Mouse (Mus musculus) midbrain, embryonic 15.5 days (tissue): ENCODE measurements around the gene Degs1. TPM values are rescaled to one million over a fixed set of nuclear protein-coding genes. Genes with fewer than 3 reads are reported as not detected.
"Not testable (repeated sequence)": the region's sequence is repeated elsewhere in the genome, so short reads cannot be mapped to it uniquely, and the experiment has no call there.

Source experiments
- ATAC-seq: fragments of 200-750 bp; cut with Nextera tagmentation; replicated peaks from 2 replicates; pipeline ENCODE4 v1.8.0; 2017; ENCODE audit warnings: moderate TSS enrichment
- H3K27ac ChIP-seq: fragments of 300-500 bp; sonication (generic); 2 replicates; pipeline ENCODE4 v1.5.1; 2015; ENCODE audit warnings: mild to moderate bottlenecking, inconsistent platforms
- H3K27me3 ChIP-seq: fragments of 300-500 bp; sonication (generic); replicated peaks from 2 replicates; pipeline ENCODE4 v1.6.1; 2015; ENCODE audit warnings: inconsistent platforms
- H3K36me3 ChIP-seq: fragments of 300-500 bp; sonication (generic); replicated peaks from 2 replicates; pipeline ENCODE4 v1.6.1; 2015; ENCODE audit warnings: inconsistent platforms
- H3K4me1 ChIP-seq: fragments of 300-500 bp; sonication (generic); 2 replicates; pipeline ENCODE4 v1.6.1; 2015; ENCODE audit warnings: inconsistent platforms
- H3K4me2 ChIP-seq: fragments of 300-500 bp; sonication (generic); 2 replicates; pipeline ENCODE4 v1.6.1; 2015; ENCODE audit warnings: inconsistent platforms, mild to moderate bottlenecking, moderate library complexity
- H3K4me3 ChIP-seq: fragments of 300-500 bp; sonication (generic); 2 replicates; pipeline ENCODE4 v1.5.1; 2015; ENCODE audit warnings: mild to moderate bottlenecking, inconsistent platforms
- H3K9ac ChIP-seq: fragments of 300-500 bp; sonication (generic); 2 replicates; pipeline ENCODE4 v1.6.1; 2015; ENCODE audit warnings: mild to moderate bottlenecking, inconsistent platforms
- H3K9me3 ChIP-seq: fragments of 300-500 bp; sonication (generic); 2 replicates; pipeline ENCODE4 v1.6.1; 2016; ENCODE audit warnings: inconsistent platforms
- WGBS: fragments of 180-500 bp; shearing (Covaris S2); methylation state at CpG from one replicate; pipeline ENCODE4 v1.1.7; 2015; ENCODE audit warnings: mixed read lengths; 5-methylcytosine and 5-hydroxymethylcytosine counted together
- polyA plus RNA-seq: library from polyadenylated mRNA; unstranded; fragments of >200 nt; fragmentation: Nextera tagmentation; extraction: Ambion mirVana; gene quantifications from 2 replicates; pipeline ENCODE4 v1.2.1, GENCODE M21; 2015

Gene Degs1
- polyA plus RNA-seq, 1 experiment from 2014 or later: 69.8 TPM

DNA sequence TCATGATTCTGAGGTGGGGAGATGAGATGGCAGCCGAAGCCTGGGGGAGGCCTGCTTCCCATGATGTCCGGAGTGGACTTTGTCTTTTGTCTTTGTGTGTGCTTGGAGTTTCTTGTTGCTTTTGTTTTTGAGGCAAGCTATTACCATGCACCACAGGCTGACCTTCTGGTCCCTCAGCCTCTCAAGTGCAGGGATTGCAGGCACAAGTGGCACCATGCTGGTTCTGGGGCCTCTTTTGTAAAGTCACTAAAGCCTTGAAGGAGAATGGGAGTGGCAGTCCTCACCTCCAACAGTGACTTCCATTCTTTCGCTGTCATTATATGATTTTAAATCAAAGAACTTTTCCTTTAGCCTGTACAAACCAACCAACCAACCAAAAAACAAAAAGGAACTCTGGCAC lies 14.6 kb upstream of the Degs1 start:
- Histone ChIP-seq H3K4me1 (no peaks in the 10 kb centered on the region), H3K27ac (no peak overlapping the region), H3K4me2 (no peak overlapping the region), H3K36me3 (no peaks in the 10 kb centered on the region), H3K27me3 (no peaks in the 10 kb centered on the region), H3K4me3 (no peak overlapping the region), H3K9ac (no peak overlapping the region), H3K9me3 (no peaks in the 10 kb centered on the region)
- ATAC-seq: no peak
- 38% methylated on average over 3 of the region's 3 CpGs for WGBS

DNA sequence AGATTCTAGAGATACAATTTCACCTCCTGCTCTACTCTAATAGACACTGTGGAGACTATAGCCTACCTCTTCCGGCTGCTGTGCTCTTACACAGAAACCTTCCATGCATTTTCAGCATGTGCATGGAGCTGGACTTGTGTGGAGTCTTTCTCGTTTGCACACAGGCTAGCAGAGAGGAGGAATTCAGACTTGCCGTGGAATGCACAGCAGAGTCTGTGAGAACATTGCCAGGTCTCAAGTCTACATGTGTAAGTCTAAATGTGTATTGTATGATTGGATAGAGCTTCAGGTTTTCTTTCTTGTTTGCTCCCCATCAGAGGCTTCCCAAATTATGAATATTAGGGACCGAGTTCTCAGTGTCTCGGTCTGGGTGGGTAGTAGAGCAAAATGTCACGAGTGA lies 14.2 kb upstream of the Degs1 start:
- Histone ChIP-seq H3K4me3 (no peak overlapping the region), H3K36me3 (no peaks in the 10 kb centered on the region), H3K27ac (no peak overlapping the region), H3K4me1 (no peaks in the 10 kb centered on the region), H3K9me3 (no peaks in the 10 kb centered on the region), H3K4me2 (no peak overlapping the region), H3K9ac (no peak overlapping the region), H3K27me3 (no peaks in the 10 kb centered on the region)
- no peak for ATAC-seq
- WGBS: 68% methylated on average over 6 of the region's 6 CpGs

DNA sequence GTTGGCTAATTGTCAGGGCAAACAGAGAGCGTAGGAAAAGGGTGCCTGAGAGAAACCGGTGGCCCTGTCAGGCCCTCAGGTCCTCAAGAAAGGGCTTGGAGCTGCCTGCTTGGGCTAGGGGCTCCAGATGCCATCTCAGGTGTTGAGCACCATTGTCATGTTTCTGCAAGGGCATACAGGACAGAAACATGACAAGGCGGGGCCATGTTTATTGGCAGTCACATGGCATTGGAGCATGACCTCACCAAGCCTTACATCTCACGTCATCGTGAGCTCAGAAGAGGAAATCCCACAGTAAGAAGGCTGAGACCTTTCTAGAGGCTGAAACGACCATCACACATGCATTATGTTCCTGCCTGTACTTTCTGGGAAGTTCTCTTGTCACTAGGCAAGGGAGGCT lies 13.5 kb upstream of the Degs1 start:
- H3K4me3 ChIP-seq: no peak overlapping the region
- no peaks in the 10 kb centered on the region for H3K4me1 ChIP-seq
- no peak for ATAC-seq
- H3K27me3 ChIP-seq: no peaks in the 10 kb centered on the region
- no peaks in the 10 kb centered on the region for H3K9me3 ChIP-seq
- H3K36me3 ChIP-seq: no peaks in the 10 kb centered on the region
- H3K27ac ChIP-seq: no peak overlapping the region
- 90% methylated on average over 6 of the region's 6 CpGs for WGBS
- H3K4me2 ChIP-seq: no peak overlapping the region
- H3K9ac ChIP-seq: no peak overlapping the region

DNA sequence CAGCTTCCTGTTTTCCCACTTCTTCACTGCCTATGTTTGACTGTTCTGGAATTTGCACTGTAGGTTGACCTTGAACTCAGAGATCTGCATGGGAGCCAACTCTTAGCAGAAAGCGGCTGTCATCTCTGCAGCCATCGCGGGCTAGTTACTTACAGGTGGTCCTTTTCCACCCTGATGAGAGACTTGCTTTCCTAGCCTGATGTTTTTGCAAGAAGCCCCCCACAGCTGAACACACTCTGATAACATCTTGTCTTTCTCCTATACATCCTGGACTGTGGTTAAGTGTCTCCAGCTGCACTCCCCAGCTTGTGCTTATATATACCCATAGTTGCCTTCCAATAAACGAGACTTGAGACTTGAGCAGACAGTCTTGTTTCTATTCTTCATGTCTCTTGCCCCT lies 9.7 kb upstream of the Degs1 start:
- H3K36me3 ChIP-seq: no peaks in the 10 kb centered on the region
- no peak overlapping the region for H3K9ac ChIP-seq
- no peaks in the 10 kb centered on the region for H3K9me3 ChIP-seq
- H3K4me3 ChIP-seq: no peak overlapping the region
- WGBS: 83% methylated on average over 4 of the region's 4 CpGs
- no peak for ATAC-seq
- H3K4me1 ChIP-seq: no peaks in the 10 kb centered on the region
- no peak overlapping the region for H3K4me2 ChIP-seq
- no peak overlapping the region for H3K27ac ChIP-seq
- H3K27me3 ChIP-seq: no peaks in the 10 kb centered on the region

DNA sequence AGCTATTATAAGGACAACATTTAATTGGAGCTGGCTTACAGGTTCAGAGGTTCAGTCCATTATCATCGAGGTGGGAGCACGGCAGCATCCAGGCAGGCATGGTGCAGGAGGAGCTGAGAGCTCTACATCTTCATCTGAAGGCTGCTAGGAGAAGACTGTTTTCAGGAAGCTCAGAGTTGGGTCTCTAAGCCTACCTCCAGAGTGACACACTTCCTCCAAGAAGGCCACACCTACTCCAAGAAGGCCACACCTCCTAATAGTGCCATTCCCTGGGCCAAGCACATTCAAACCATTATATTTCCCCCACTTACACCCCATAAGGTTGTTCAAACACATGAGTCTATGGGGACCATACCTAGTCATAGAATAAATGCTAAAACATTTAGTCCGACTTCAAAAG lies 8.1 kb upstream of the Degs1 start:
- not testable (repeated sequence) for H3K36me3 ChIP-seq, H3K9ac ChIP-seq, ATAC-seq, H3K4me2 ChIP-seq, H3K9me3 ChIP-seq, H3K27me3 ChIP-seq, H3K4me1 ChIP-seq, H3K4me3 ChIP-seq, H3K27ac ChIP-seq
- WGBS: 90% methylated on average over 3 of the region's 3 CpGs

DNA sequence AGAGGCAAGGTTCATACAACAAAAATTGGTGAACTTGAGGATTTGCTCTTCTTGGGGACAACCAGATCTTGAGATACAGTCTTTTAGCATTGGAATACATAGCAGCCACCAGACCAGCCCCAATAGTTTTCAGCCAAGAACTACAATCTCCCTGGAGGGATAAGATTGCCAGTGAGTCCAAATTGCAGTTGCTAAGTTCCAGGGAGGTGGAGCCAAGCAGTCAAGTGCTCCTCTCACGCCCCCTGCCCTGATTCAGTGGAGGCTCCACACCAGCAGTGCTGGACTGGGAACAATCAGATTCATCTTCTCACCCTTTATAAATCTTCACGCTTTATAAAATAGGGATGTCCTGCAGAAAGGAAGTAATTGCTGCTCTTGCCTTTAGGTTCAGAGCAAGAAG lies 7.2 kb upstream of the Degs1 start:
- Histone ChIP-seq H3K27ac (no peak overlapping the region), H3K4me1 (no peaks in the 10 kb centered on the region), H3K36me3 (no peaks in the 10 kb centered on the region), H3K27me3 (no peaks in the 10 kb centered on the region), H3K9ac (no peak overlapping the region), H3K4me2 (no peak overlapping the region), H3K9me3 (no peaks in the 10 kb centered on the region), H3K4me3 (no peak overlapping the region)
- 67% methylated on average over 2 of the region's 2 CpGs for WGBS
- ATAC-seq: no peak

DNA sequence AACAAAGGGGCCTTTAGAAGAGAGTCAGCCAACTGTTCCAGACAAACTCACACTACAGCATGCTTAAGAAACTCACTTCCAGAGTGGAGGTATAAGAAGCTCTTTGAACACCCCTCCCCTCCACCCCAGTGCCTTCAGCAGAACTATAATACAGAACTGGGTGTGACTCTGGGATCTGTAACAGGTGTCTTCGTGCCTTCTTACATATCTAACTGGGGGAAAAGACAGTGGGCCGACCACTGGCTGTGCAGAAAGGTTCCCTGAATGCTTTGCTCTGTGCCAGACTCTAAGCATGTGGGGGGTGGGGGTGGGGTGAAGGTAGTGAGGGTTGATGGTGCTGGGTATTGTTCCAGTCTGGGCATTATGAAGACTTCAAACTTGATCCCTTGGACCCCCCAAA lies 6.0 kb upstream of the Degs1 start:
- H3K4me1 ChIP-seq: no peaks in the 10 kb centered on the region
- H3K36me3 ChIP-seq: no peaks in the 10 kb centered on the region
- H3K27me3 ChIP-seq: no peaks in the 10 kb centered on the region
- no peaks in the 10 kb centered on the region for H3K9me3 ChIP-seq
- no peak overlapping the region for H3K9ac ChIP-seq
- WGBS: 42% methylated on average over 2 of the region's 2 CpGs
- ATAC-seq: no peak
- H3K4me2 ChIP-seq: no peak overlapping the region
- H3K4me3 ChIP-seq: no peak overlapping the region
- no peak overlapping the region for H3K27ac ChIP-seq

DNA sequence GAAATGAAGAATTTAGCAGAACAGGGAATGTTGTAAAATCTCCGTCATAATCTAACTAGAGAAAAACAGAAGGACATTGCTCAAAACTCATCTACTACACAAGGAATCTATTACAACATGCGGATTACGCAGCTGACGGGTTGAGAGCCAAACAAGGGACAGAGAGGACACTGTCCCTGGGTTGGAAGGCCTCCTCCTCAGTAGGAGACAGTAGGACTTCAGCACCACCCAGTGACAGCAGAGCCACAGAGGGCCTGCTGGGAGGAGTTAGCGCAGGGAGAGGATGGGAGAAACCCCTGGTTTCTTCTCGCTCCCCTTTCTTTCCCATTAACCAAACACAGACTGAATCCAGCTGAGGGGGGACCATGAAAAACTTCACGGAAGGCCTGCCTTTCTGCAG lies 5.2 kb upstream of the Degs1 start:
- no peaks in the 10 kb centered on the region for H3K27me3 ChIP-seq
- no peak overlapping the region for H3K4me3 ChIP-seq
- ATAC-seq: no peak
- WGBS: 69% methylated on average over 7 of the region's 7 CpGs
- no peaks in the 10 kb centered on the region for H3K9me3 ChIP-seq
- no peak overlapping the region for H3K9ac ChIP-seq
- no peak overlapping the region for H3K4me2 ChIP-seq
- peaks cover 8% of the 10 kb centered on the region for H3K4me1 ChIP-seq
- H3K36me3 ChIP-seq: no peaks in the 10 kb centered on the region
- H3K27ac ChIP-seq: no peak overlapping the region

DNA sequence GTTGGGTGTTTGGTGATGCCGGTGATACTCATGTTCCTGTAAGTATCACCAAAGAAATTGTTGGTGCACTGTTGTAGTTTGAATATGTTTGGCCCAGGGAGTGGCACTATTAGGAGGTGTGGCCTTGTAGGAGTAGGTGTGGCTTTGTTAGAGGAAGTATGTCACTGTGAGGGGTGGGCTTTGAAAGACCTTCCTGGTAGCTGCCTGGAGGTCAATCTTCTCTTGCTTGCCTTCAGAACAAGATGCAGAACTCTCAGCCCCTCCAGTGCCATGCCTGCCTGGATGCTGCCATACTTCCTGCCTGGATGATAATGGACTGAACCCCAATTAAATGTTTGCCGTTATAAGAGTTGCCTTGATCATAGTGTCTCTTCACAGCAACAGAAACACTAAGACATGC lies 2.2 kb upstream of the Degs1 start:
- Histone ChIP-seq H3K4me3 (no peak overlapping the region), H3K9me3 (no peaks in the 10 kb centered on the region), H3K4me2 (no peak overlapping the region), H3K4me1 (peaks cover 27% of the 10 kb centered on the region), H3K27ac (no peak overlapping the region), H3K36me3 (no peaks in the 10 kb centered on the region), H3K9ac (no peak overlapping the region), H3K27me3 (no peaks in the 10 kb centered on the region)
- ATAC-seq: no peak
- 91% methylated on average over 2 of the region's 2 CpGs for WGBS

DNA sequence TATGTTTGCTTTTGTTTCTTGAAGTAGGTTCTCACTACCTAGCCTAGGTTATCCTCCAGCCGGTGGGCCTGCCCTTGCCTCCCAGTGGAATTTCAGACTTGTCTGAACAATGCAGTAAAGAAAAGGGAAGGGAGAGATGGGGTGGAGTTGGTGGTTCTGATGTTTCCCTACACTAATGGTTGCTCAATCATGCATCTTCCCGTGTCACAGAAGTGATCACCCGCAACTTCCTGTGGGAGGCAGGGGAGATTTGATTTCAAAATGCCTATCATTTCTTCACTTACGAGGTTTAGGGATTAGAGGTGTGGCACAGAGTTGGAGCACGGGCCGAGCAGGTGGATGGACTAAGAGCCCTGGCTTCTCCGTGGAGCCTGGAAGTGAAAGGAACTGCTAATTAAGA lies 627 bp upstream of the Degs1 start:
- Histone ChIP-seq H3K9ac (no peak overlapping the region), H3K4me1 (peaks cover 27% of the 10 kb centered on the region), H3K27me3 (no peaks in the 10 kb centered on the region), H3K4me3 (peak overlapping the region; percentile 70), H3K36me3 (no peaks in the 10 kb centered on the region), H3K9me3 (no peaks in the 10 kb centered on the region), H3K4me2 (peak overlapping the region; percentile 71), H3K27ac (no peak overlapping the region)
- ATAC-seq: no peak
- WGBS: 24% methylated on average over 7 of the region's 7 CpGs

DNA sequence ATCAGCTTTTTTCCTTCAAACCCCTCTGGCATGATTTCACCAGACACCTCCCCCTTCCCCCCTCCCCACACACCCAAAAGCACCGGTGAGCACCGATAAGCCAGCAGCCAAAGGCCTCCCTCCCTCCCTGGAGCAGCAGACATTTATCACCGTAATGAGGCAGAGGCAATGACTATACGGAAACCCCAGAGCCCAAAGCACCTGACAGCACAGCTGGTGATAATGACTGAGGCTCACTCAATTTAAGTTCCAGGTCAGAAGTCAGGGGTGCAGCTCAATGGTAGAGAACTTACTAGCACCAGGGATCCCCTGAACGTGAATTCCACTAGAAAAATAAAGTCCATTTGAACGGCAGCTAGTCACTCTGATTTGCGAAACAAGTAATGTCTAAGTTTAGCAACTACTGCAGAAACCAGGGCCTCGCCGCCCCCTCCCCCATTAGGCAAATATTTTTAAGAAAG lies 1.3 kb downstream of the Degs1 start:
- Histone ChIP-seq H3K4me2 (peak overlapping the region; percentile 71), H3K4me3 (peak overlapping the region; percentile 70), H3K9me3 (no peaks in the 10 kb centered on the region), H3K9ac (peak overlapping the region; percentile 1; the same call in 1 of the 2 replicates), H3K27ac (no peak overlapping the region), H3K27me3 (no peaks in the 10 kb centered on the region), H3K36me3 (0 out of 2 replicates have a peak, but pooled peaks cover 11% of the 10 kb centered on the region), H3K4me1 (peaks cover 27% of the 10 kb centered on the region)
- WGBS: 22% methylated on average over 9 of the region's 9 CpGs
- ATAC-seq: no peak

DNA sequence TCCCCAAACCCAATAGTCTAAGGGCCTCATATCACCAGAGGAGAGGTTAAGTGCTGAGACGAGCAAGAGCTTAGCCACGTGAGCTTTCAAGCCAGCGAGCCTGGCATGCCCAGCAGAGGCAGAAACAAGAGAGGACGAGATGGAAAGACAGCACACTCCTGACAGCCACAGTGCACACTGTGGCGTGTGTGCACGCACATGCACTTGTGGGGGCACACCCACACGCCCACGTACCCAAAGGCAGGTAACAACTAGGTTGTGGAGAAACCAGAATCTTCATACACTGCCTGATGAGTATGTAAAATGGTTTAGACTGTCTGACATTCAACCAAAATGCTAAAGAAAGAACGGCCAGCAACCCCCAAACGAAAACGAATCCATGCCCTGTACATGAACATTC lies 2.0 kb downstream of the Degs1 start:
- ATAC-seq: no peak
- Histone ChIP-seq H3K36me3 (0 out of 2 replicates have a peak, but pooled peaks cover 11% of the 10 kb centered on the region), H3K27ac (no peak overlapping the region), H3K9ac (no peak overlapping the region), H3K4me3 (peak overlapping the region; percentile 70; the same call in 1 of the 2 replicates), H3K27me3 (no peaks in the 10 kb centered on the region), H3K4me1 (peaks cover 27% of the 10 kb centered on the region), H3K4me2 (peak overlapping the region; percentile 71), H3K9me3 (no peaks in the 10 kb centered on the region)
- 57% methylated on average over 11 of the region's 11 CpGs for WGBS

DNA sequence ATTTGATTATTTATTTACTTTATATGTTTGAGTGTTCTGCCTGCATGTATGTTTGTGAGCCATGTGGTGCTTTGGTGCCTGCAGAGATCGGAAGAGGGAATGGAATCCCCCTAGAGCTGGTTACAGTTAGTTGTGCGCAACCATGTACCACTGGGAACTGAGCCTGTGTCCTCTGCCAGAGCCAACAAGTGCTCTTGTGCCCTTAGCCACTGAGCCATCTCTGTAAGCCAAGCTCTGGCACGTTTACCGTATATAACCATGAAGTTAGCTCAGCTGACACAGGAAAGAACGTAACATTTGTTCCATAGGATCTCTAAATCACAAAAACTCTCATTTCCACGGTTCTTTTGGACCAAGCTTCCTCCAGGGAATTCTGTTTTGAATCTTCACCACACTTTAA lies 2.6 kb downstream of the Degs1 start:
- Histone ChIP-seq H3K9ac (no peak overlapping the region), H3K27me3 (no peaks in the 10 kb centered on the region), H3K4me2 (no peak overlapping the region), H3K9me3 (no peaks in the 10 kb centered on the region), H3K27ac (no peak overlapping the region), H3K36me3 (0 out of 2 replicates have a peak, but pooled peaks cover 11% of the 10 kb centered on the region), H3K4me1 (peaks cover 27% of the 10 kb centered on the region), H3K4me3 (no peak overlapping the region)
- 83% methylated on average over 6 of the region's 6 CpGs for WGBS
- no peak for ATAC-seq
